Mouse (Mus musculus) c-Kit-positive CD71-negative TER-119-negative erythroid progenitor cells, embryonic 14.5 days (primary cell): ENCODE measurements at regions not wholly inside any gene's neighbourhood (a gene's known extent, or its start where the extent isn't known, plus 50 kb on each side); places are given as distances from the start of the nearest gene placed in this dataset.

Experiments used
- DNase-seq: peaks from one replicate; pipeline ENCODE4 v3.0.0-alpha.2; 2013; ENCODE audit warnings: low read depth

DNA sequence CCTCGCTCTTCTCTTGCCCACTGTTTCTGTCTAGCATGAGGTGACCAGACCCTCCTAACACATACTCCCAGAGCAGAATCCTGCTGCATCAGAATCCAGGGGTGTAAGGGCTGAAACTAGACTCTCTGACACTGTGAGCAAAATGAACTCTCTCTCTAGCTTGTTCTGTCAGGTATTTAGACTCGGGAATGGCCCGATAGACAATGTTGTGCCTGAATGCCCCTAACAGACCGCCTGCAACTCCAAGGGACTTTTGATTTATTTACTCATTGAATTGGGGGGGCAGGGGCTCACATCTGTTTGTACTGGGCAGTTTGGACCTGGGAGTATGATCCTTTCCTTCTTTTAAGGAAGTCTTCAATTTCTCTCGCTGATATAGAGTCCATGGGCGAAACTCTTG, 469.3 kb upstream of the Trpc7 start:
- DNase-seq = no peak

GRCm38 (mm10) chr13:57364396-57364795, 468.6 kb upstream of the Trpc7 start:
- DNase-seq = no peak

GRCm38 (mm10) chr13:57362563-57362962, 466.8 kb upstream of the Trpc7 start:
- no peak for DNase-seq

GRCm38 (mm10) chr13:57361286-57361685, 465.5 kb upstream of the Trpc7 start:
- DNase-seq = no peak

GRCm38 (mm10) chr13:57354606-57355005, 458.8 kb upstream of the Trpc7 start:
- no peak for DNase-seq

DNA sequence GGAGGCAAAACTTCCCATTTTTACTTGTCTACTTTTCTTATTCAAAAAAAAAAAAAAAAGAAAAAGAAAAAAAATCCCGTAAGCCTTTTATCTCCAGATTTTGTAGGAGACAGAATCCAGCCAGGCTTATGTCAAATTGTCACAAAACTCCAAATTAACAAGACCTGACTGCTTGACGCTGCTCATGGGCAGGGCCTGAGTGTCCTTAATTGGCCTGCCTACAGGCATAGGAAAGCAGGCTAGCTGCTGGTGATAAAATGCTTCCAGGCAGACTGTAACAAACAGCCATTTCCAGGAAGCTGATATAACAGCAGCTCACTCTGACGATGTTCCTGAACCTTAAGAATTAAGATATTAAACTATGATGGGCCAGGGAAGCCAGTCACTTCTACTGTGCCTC, 458.2 kb upstream of the Trpc7 start:
- no peak for DNase-seq

- no peak for DNase-seq
These were observed 455.0 kb upstream of the Trpc7 start for GRCm38 (mm10) chr13:57350828-57351227.

DNA sequence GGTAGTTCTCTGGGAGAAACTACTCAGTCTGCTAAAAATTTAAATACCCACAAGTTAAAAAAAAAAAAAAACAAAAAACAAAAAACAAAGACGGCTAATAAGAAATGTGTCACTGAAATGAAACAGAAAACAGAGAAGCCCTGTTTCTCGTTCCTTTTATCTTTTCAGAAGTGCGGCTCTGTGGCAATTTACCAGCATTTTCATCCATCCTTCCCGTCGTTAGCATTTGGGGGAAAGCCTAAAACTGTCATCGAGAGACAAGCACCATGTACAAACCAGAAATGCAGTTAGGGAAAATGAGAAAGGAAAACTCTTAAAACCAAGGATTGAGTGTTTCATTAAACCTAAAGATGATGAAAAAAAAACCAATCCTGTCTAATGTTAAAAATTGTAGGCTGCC, 442.9 kb upstream of the Trpc7 start:
- DNase-seq = no peak

GRCm38 (mm10) chr13:57336596-57336995, 440.8 kb upstream of the Trpc7 start:
- DNase-seq = no peak

GRCm38 (mm10) chr13:57332976-57333375, 437.2 kb upstream of the Trpc7 start:
- no peak for DNase-seq

DNA sequence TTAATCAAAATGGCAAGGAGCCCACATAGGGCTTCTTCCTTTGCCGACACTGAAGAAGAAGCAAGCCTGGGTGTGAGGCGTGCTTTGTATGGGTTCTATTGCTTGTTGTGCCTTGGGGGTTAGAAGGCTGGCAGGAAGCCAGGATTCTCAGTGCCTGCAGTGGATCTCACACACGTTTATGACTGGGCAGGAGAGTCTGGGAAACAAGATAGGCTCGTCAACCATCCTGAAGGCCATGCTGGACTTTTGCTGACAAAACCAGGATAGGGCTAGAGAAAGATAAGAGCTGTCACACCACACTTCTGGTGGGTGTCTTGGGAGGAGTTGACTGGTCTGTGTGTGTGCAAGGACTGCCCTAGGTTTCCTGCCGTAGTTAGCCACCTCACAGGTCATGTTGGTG, 436.1 kb upstream of the Trpc7 start:
- DNase-seq = no peak

DNA sequence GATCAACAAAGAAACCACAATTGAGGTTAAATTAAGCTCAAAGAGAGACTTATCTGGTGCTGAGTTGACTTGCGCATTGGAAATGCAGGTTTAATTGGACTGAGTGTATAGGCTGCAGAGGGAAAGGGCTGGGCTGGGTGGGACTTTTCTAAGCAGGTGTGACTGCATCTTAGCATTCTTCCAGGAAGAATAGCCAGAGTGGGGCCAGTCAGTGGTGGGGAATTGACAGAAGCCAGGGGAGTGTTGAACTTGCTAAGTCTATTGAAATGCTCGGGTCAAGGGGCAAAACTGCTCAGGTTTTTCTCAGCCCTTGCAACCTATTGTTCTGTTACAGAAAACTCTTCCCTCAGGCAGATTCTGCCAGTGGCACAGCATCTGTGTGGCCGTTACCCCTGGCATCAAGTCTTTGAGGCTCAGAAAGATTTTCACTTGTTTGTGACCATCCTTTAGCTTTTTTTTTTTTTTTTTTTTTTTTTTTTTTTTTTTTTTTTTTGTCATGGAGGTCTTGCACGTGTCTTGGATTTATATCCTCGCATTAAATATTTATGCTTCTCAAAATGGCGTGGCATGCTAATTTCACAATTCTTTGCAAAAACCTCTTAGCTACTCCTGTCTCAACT, 429.6 kb upstream of the Trpc7 start:
- no peak for DNase-seq

DNA sequence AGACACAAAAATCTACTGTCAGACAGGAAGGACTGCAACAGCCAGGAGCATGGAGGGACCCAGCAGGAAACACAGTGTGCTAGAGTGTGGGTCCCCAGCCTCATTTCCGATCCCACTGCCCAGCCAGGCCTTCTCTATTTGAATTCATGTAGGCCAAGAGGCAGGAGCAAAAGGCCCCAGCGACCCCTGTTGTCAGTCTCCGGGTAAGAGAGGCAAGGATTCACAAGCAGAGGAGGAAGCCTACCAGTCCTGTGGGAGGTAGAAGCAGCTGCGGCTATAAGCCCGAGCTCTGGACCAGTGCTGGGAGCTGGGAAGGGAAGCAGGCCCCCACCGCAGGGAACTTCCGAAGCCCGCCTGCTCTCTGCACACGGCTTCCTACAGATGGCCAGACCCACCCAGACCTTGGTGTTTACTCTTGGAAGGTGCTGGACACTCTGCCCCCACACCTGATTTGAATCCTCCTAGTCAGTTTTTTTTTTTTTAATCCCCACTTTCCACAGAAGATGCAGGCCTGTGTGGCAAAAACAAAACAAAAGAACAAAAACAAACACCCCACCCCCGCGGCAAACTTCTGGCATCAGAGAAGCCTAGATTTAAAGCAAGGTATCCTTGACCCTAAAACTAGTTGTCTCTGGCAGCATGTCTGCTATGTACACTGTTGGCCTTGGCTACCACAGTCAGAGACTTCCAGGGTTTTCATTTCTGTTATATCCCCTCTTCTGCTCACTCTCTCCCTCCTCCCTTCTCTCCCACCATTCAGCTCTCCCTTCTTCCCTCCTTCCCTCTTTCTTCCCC, 420.6 kb upstream of the Trpc7 start:
- no peak for DNase-seq

DNA sequence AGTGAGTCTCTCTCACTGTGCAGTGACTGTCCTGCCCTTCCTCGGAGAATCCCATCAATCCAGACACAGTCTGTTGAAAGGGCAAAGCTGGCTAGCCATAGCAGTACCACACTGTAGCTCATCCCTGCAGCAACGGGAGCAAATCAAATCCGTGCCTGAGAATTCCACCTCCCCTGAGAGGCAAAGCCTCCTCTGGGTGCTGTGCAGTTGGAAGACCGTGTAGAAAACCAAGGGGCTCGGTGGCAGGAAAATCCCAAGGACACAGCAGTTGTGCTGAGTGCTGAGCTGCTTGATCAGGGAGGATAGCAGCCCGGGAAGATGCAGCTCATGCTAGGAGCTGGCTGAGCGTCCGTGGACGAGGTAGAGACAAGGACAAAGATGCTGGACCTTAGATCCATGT, 418.7 kb upstream of the Trpc7 start:
- DNase-seq = no peak

DNA sequence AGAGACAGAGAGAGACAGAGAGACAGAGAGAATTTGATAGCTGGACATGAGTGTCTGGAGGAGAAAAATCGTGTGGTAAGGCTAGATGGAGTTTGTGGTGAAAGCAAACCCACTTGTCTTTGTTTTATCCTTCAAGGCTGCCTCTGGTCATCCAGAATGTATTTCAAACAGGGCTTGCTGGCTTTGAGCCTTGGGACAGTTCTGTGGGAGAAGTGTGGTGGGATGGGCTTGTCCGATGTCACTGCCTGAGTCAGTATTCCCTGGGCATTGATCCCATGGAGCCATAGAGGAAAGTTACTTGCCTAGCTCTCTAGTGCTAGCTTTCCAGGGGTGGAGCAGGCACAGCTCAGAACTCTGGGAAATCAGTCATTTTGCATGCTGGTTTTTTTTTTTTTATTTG, 417.9 kb upstream of the Trpc7 start:
- DNase-seq = no peak

- no peak for DNase-seq
These were observed 415.4 kb upstream of the Trpc7 start for GRCm38 (mm10) chr13:57311235-57311634.

- DNase-seq = no peak
These were observed 413.8 kb upstream of the Trpc7 start for GRCm38 (mm10) chr13:57309618-57310017.

DNA sequence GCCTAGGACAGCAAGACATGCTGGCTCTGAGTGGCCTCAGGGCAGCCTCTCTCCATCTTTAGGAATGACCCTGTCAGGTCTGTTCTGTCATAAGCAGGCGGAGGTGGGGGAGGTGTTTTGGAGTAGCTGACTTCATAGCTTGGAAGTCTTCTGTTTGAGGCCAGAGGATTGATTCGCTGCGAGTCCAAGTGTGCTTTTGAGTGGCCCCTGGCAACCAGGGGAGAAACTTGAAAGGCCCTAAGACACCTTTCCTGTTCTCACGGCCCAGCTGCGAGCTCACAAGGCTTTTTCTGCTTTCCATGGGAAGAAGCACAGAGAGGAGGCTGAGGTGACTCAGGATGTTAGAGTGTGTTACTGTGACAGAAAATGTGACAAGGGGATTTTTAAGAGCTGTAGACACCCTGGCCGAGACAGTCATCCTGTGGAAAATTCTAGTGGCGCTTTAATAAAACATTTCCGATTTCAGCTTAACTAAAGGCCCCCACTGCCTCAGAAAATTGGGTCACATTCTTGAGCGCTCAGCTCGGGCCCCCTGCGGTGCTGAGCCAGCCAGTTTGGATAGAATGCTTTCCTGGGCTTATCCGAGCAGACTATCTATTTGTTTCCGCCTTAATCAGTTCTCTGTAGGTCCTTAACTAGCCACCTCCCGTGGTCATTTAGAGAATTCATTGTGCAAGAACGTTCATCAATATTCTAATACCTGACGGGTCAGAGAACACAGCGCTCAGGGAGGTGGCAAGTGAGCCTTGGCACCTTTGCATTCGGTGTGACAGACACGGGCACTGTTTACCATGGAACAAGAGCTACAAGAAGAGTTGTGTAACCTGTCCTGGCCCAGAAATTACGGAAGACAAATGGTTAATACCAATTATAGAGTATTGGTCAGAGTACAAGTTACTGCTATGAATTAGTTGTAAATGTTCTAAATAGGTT, 412.4 kb upstream of the Trpc7 start:
- no peak for DNase-seq

DNA sequence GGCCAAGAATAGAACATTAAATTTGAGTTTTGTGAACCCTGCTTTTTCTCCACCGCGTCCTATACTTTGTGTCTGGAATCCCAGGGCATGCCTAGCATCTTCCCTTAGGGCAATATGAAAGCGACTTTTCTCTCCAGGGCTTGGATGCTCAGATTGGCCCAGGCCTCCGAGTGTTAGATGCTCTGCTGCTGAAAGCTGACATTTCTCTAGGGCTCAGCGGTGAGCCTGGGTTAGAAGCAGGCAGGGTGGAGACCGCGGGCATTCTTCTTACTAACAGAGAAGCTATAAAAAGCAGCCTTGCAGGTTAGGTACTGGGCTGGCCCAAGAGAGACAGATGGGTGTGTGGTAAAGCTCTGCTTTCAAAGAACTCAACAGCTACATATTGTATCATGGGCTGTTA, 409.8 kb upstream of the Trpc7 start:
- no peak for DNase-seq

GRCm38 (mm10) chr13:57303805-57304204, 408.0 kb upstream of the Trpc7 start:
- DNase-seq = no peak

DNA sequence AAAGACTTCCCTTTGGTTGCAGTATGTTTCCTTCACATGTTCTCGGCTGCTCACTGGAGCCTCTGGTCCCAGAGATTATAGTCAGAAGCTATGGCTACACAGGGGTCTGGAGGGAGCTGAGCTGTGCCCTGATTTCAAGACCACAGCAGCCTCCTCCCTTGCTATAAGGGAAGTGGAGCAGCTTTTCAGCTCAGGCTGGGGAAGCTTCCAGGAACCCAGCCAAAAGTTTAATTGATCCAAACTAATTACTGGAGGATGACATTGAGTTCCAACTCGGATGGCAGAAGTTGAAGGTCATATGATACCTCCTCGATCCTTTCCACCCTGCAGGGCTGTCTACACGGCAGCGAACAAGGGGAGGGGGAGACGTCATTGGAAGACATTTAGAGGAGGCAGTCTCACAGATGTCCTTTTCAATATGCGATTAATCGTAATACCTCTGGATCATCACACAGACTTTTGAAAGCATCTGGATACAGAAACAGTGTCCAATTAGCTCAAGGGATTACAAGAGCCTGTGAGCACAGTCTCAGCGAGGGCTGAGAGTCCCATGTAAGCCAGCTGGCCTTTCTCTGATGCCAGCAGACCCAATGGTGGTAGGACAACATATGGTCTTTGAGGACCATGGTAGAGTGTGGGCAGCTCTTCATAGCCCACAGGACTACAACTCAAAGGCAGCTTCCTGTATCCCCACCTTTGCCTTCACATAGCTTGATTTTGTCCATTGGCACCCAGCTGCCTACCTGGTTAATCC, 396.1 kb upstream of the Trpc7 start:
- DNase-seq = no peak

DNA sequence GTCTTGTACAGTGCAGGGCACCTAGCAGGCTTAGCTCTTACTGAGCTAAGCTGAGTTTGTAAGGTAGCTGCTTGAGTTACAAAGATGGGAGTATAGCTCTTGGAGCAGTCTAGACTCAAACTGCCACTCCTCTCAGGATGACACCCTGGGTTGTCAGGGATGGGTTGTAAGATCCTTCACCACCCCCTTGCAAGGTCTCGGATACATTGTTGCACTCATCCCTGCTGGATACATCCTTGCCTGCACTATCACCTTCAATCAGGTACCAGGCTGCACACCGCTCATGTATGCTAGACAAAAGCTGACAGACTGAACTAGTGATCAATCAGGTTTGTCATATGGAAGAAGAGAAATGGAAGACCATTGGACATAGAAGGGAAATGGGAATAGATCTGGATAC, 390.4 kb upstream of the Trpc7 start:
- no peak for DNase-seq
